Comparison of ENCODE assay signal across 10 mouse cellular contexts in genomic region chr10:79735361-79735760, GRCm38 (mm10). TPM values are rescaled to one million over a fixed set of nuclear protein-coding genes. Genes with fewer than 3 reads are reported as not detected.
DNase-seq lines count a peak whose midpoint lies in the region; ATAC-seq and TF ChIP-seq lines count a peak whose summit lies in the region.
"Had no signal": no experiment of that assay in that cellular context is flagged by ENCODE, and none has a peak within 500 bp of the region (broad histone marks: within the 10 kb centered on the region; RNA-seq: fewer than 3 reads in every experiment).

No protein-coding gene starts in this region.

- 0 out of 2 replicates have a peak overlapping the region, but pooled peaks have one; percentile 6 for H3K4me2 ChIP-seq in forebrain, embryonic 12.5 days
- H3K4me2 ChIP-seq in forebrain, embryonic 15.5 days (replicated peaks): no peak overlapping the region
- H3K4me2 ChIP-seq in kidney, postnatal 0 days (ENCODE audit: low read length): peak overlapping the region; percentile 37
- H3K4me2 ChIP-seq in limb, embryonic 11.5 days (ENCODE audit: low read depth, severe bottlenecking): 0 out of 2 replicates have a peak overlapping the region, but pooled peaks have one; percentile 12

- 29% methylated on average over 48 of the region's 52 CpGs for WGBS in forebrain, embryonic 12.5 days
- WGBS in forebrain, embryonic 15.5 days: 29% methylated on average over 44 of the region's 52 CpGs
- 48% methylated on average over 43 of the region's 52 CpGs for WGBS in kidney, postnatal 0 days
- 60% methylated on average over 52 of the region's 52 CpGs for WGBS in kidney, adult 2 months
- WGBS in limb, embryonic 11.5 days: 19% methylated on average over 40 of the region's 52 CpGs

- H3K4me3 ChIP-seq in forebrain, embryonic 12.5 days (replicated peaks): no peak overlapping the region
- no peak overlapping the region for H3K4me3 ChIP-seq in forebrain, embryonic 15.5 days
- H3K4me3 ChIP-seq in kidney, postnatal 0 days (replicated peaks; ENCODE audit: low read depth, low read length): no peak overlapping the region
- H3K4me3 ChIP-seq in kidney, adult 2 months (ENCODE audit: insufficient read depth, low read depth, low read length): no peak overlapping the region
- no peak overlapping the region for H3K4me3 ChIP-seq in limb, embryonic 11.5 days (ENCODE audit: low read depth, low read length)

- no peak; the same call in 1 of the 2 replicates for ATAC-seq in forebrain, embryonic 12.5 days (ENCODE audit: low FRiP score)
- no peak for ATAC-seq in forebrain, embryonic 15.5 days (replicated peaks)
- no peak for ATAC-seq in kidney, postnatal 0 days (replicated peaks; ENCODE audit: low FRiP score, low read depth)
- no peak for ATAC-seq in limb, embryonic 11.5 days (ENCODE audit: insufficient number of reproducible peaks, low FRiP score, low TSS enrichment, low read depth)
- ATAC-seq: inflammation-experienced regulatory T-cells, adult 6 months had no signal

- peaks cover 7% of the 10 kb centered on the region; the same call in 1 of the 2 replicates for H3K4me1 ChIP-seq in forebrain, embryonic 12.5 days
- no peaks in the 10 kb centered on the region for H3K4me1 ChIP-seq in forebrain, embryonic 15.5 days
- no peaks in the 10 kb centered on the region for H3K4me1 ChIP-seq in kidney, postnatal 0 days (replicated peaks; ENCODE audit: insufficient read depth, low read length)
- H3K4me1 ChIP-seq in kidney, adult 2 months (ENCODE audit: control insufficient read depth, insufficient read depth, low read length): no peaks in the 10 kb centered on the region
- H3K4me1 ChIP-seq in limb, embryonic 11.5 days (ENCODE audit: control insufficient read depth, insufficient read depth, low read length): no peaks in the 10 kb centered on the region

- peak; percentile 30; the same call in 1 of the 2 replicates for TF ChIP-seq CTCF in kidney, postnatal 0 days (IDR thresholded peaks at IDR 0.05; ENCODE audit: low read depth)
- no peak for TF ChIP-seq CTCF in kidney, adult 2 months (conservative IDR thresholded peaks at IDR 0.05; ENCODE audit: insufficient read depth, insufficient read length, low read depth, low read length)

- H3K27me3 ChIP-seq in forebrain, embryonic 12.5 days: peaks cover 19% of the 10 kb centered on the region
- H3K27me3 ChIP-seq in forebrain, embryonic 15.5 days: no peaks in the 10 kb centered on the region
- no peaks in the 10 kb centered on the region for H3K27me3 ChIP-seq in kidney, postnatal 0 days (ENCODE audit: insufficient read depth, low read length)
- no peaks in the 10 kb centered on the region for H3K27me3 ChIP-seq in kidney, adult 2 months (replicated peaks; ENCODE audit: control insufficient read depth, insufficient read depth, low read length)
- peaks cover 13% of the 10 kb centered on the region for H3K27me3 ChIP-seq in limb, embryonic 11.5 days (ENCODE audit: control insufficient read depth, insufficient read depth, low read length)

- no peak overlapping the region for H3K27ac ChIP-seq in forebrain, embryonic 12.5 days
- no peak overlapping the region for H3K27ac ChIP-seq in forebrain, embryonic 15.5 days (replicated peaks)
- no peak overlapping the region for H3K27ac ChIP-seq in kidney, postnatal 0 days
- H3K27ac ChIP-seq in kidney, adult 2 months (ENCODE audit: insufficient read depth, low read depth, low read length): no peak overlapping the region
- no peak overlapping the region for H3K27ac ChIP-seq in limb, embryonic 11.5 days (replicated peaks; ENCODE audit: low read depth, low read length)

- no peak overlapping the region for H3K9ac ChIP-seq in forebrain, embryonic 12.5 days
- no peak overlapping the region for H3K9ac ChIP-seq in forebrain, embryonic 15.5 days (replicated peaks)
- H3K9ac ChIP-seq in kidney, postnatal 0 days (ENCODE audit: low read depth, low read length): no peak overlapping the region
- H3K9ac ChIP-seq in limb, embryonic 11.5 days (ENCODE audit: low read length): no peak overlapping the region

- DNase-seq in kidney, postnatal 0 days (ENCODE audit: low spot score): no peak
- DNase-seq in kidney, adult 2 months: no peak
- DNase-seq in R1 (ENCODE audit: low read depth, low spot score): peak; percentile 40
- no peak for DNase-seq in limb, embryonic 11.5 days (ENCODE audit: low spot score)
- no peak for DNase-seq in spleen, adult 12 weeks (ENCODE audit: low spot score)
- DNase-seq in gastrocnemius, postnatal 10 days: no peak
- DNase-seq: cerebellum, adult 9-11 months had no signal

- no peak for TF ChIP-seq POLR2A in kidney, adult 2 months (IDR thresholded peaks at IDR 0.05; ENCODE audit: low read depth, low read length)

- peaks cover 28% of the 10 kb centered on the region for H3K9me3 ChIP-seq in forebrain, embryonic 12.5 days
- peaks cover 8% of the 10 kb centered on the region for H3K9me3 ChIP-seq in forebrain, embryonic 15.5 days
- H3K9me3 ChIP-seq in kidney, postnatal 0 days (replicated peaks; ENCODE audit: low read length): 0 out of 2 replicates have a peak, but pooled peaks cover 6% of the 10 kb centered on the region
- H3K9me3 ChIP-seq in limb, embryonic 11.5 days (ENCODE audit: control insufficient read depth, low read length): peaks cover 28% of the 10 kb centered on the region

- peaks cover 70% of the 10 kb centered on the region for H3K36me3 ChIP-seq in forebrain, embryonic 12.5 days (replicated peaks)
- peaks cover 69% of the 10 kb centered on the region for H3K36me3 ChIP-seq in forebrain, embryonic 15.5 days
- peaks cover 52% of the 10 kb centered on the region for H3K36me3 ChIP-seq in kidney, postnatal 0 days (ENCODE audit: insufficient read depth, low read length)
- H3K36me3 ChIP-seq in kidney, adult 2 months (ENCODE audit: control insufficient read depth, insufficient read depth, low read length): peaks cover 4% of the 10 kb centered on the region; the same call in 1 of the 2 replicates
- peaks cover 49% of the 10 kb centered on the region for H3K36me3 ChIP-seq in limb, embryonic 11.5 days (ENCODE audit: control insufficient read depth, insufficient read depth, low read length)

RNA-seq across cellular contexts. Expression of gene Polrmt, which starts 11.0 kb away (rescaled TPM):
- 43.7 and 47.6 TPM in 2 replicates for polyA plus RNA-seq in forebrain, embryonic 12.5 days (2016; fragmentation: Nextera tagmentation; extraction: Ambion mirVana)
- polyA plus RNA-seq in forebrain, embryonic 15.5 days (2015; fragmentation: Nextera tagmentation; extraction: Ambion mirVana): 43.7 and 44.0 TPM in 2 replicates
- 37.9 and 38.5 TPM in 2 replicates for polyA plus RNA-seq in kidney, postnatal 0 days (2015; fragmentation: Nextera tagmentation; extraction: Ambion mirVana)
- 66.3 and 77.9 TPM in 2 replicates for polyA plus RNA-seq in kidney, adult 2 months (2012; rRNA removed)
- 32.2 and 36.1 TPM in 2 replicates for polyA plus RNA-seq in limb, embryonic 11.5 days (2014; fragmentation: Nextera tagmentation; extraction: Ambion mirVana)
- 10 to 100 TPM; 20.8 to 24.6 TPM for total RNA-seq in gastrocnemius, postnatal 10 days (2021)

RNA-seq across cellular contexts. Expression of gene Hcn2, which starts 18.9 kb away (rescaled TPM):
- polyA plus RNA-seq in forebrain, embryonic 12.5 days (2016; fragmentation: Nextera tagmentation; extraction: Ambion mirVana): 0.11 and 0.18 TPM in 2 replicates
- polyA plus RNA-seq in forebrain, embryonic 15.5 days (2015; fragmentation: Nextera tagmentation; extraction: Ambion mirVana): 0.64 and 0.69 TPM in 2 replicates
- polyA plus RNA-seq in kidney, postnatal 0 days (2015; fragmentation: Nextera tagmentation; extraction: Ambion mirVana): 0.17 and 0.28 TPM in 2 replicates
- 1.5 and 1.9 TPM in 2 replicates for polyA plus RNA-seq in kidney, adult 2 months (2012; rRNA removed)
- polyA plus RNA-seq in limb, embryonic 11.5 days (2014; fragmentation: Nextera tagmentation; extraction: Ambion mirVana): not detected in 2 replicates
- under 1 TPM; 0.86 to 0.96 TPM for total RNA-seq in gastrocnemius, postnatal 10 days (2021)
- polyA plus RNA-seq: inflammation-experienced regulatory T-cells, adult 6 months had no signal

RNA-seq across cellular contexts. Expression of gene Fgf22, which starts 19.5 kb away (rescaled TPM):
- 0.47 and 0.68 TPM in 2 replicates for polyA plus RNA-seq in forebrain, embryonic 12.5 days (2016; fragmentation: Nextera tagmentation; extraction: Ambion mirVana)
- polyA plus RNA-seq in forebrain, embryonic 15.5 days (2015; fragmentation: Nextera tagmentation; extraction: Ambion mirVana): 0.69 and 0.72 TPM in 2 replicates
- 0.11 and 0.36 TPM in 2 replicates for polyA plus RNA-seq in kidney, postnatal 0 days (2015; fragmentation: Nextera tagmentation; extraction: Ambion mirVana)
- not detected in 2 replicates for polyA plus RNA-seq in kidney, adult 2 months (2012; rRNA removed)
- 0.17 and 0.33 TPM in 2 replicates for polyA plus RNA-seq in limb, embryonic 11.5 days (2014; fragmentation: Nextera tagmentation; extraction: Ambion mirVana)
- total RNA-seq in gastrocnemius, postnatal 10 days (2021): not detected

RNA-seq across cellular contexts. Expression of gene Bsg, which starts 31.1 kb away (rescaled TPM):
- 474 and 500 TPM in 2 replicates for polyA plus RNA-seq in forebrain, embryonic 12.5 days (2016; fragmentation: Nextera tagmentation; extraction: Ambion mirVana)
- polyA plus RNA-seq in forebrain, embryonic 15.5 days (2015; fragmentation: Nextera tagmentation; extraction: Ambion mirVana): 689 and 728 TPM in 2 replicates
- polyA plus RNA-seq in kidney, postnatal 0 days (2015; fragmentation: Nextera tagmentation; extraction: Ambion mirVana): 1,067 and 1,079 TPM in 2 replicates
- polyA plus RNA-seq in kidney, adult 2 months (2012; rRNA removed): 825 and 914 TPM in 2 replicates
- 633 and 674 TPM in 2 replicates for polyA plus RNA-seq in limb, embryonic 11.5 days (2014; fragmentation: Nextera tagmentation; extraction: Ambion mirVana)
- 100 to 1,000 TPM; 420 to 439 TPM for total RNA-seq in gastrocnemius, postnatal 10 days (2021)

RNA-seq across cellular contexts. Expression of gene Rnf126, which starts 31.4 kb away (rescaled TPM):
- polyA plus RNA-seq in forebrain, embryonic 12.5 days (2016; fragmentation: Nextera tagmentation; extraction: Ambion mirVana): 96.8 and 103 TPM in 2 replicates
- polyA plus RNA-seq in forebrain, embryonic 15.5 days (2015; fragmentation: Nextera tagmentation; extraction: Ambion mirVana): 94.9 and 108 TPM in 2 replicates
- 74.5 and 82.4 TPM in 2 replicates for polyA plus RNA-seq in kidney, postnatal 0 days (2015; fragmentation: Nextera tagmentation; extraction: Ambion mirVana)
- 90.2 and 122 TPM in 2 replicates for polyA plus RNA-seq in kidney, adult 2 months (2012; rRNA removed)
- 112 and 118 TPM in 2 replicates for polyA plus RNA-seq in limb, embryonic 11.5 days (2014; fragmentation: Nextera tagmentation; extraction: Ambion mirVana)
- total RNA-seq in gastrocnemius, postnatal 10 days (2021): 10 to 100 TPM; 35.2 to 36.1 TPM
